Mouse (Mus musculus) macrophage (primary cell): ENCODE measurements around the gene Ccdc87. TPM values are rescaled to one million over a fixed set of nuclear protein-coding genes. Genes with fewer than 3 reads are reported as not detected.
"Not testable (repeated sequence)": the region's sequence is repeated elsewhere in the genome, so short reads cannot be mapped to it uniquely, and the experiment has no call there.

ENCODE experiments used
- H3K27ac ChIP-seq: fragments of 350-480 bp; formaldehyde crosslinking; 2 replicates; pipeline ENCODE4 v1.9.0; 2021
- H3K36me3 ChIP-seq: fragments of 350-480 bp; formaldehyde crosslinking; 2 replicates; pipeline ENCODE4 v1.9.0; 2021; ENCODE audit errors: inconsistent target
- H3K4me3 ChIP-seq: fragments of 350-480 bp; formaldehyde crosslinking; 2 replicates; pipeline ENCODE4 v1.9.0; 2021; ENCODE audit errors: inconsistent target
- H3K79me2 ChIP-seq: fragments of 350-480 bp; formaldehyde crosslinking; 2 replicates; pipeline ENCODE4 v1.9.0; 2021; ENCODE audit errors: inconsistent target
- WGBS: methylation state at CpG from one replicate; pipeline ENCODE4 v1.1.7; 2026; ENCODE audit warnings: inconsistent platforms; ENCODE audit not compliant: missing documents; 5-methylcytosine and 5-hydroxymethylcytosine counted together
- polyA plus RNA-seq: library from polyadenylated mRNA; stranded (reverse); fragments of 250-400 nt; gene quantifications from 3 replicates; pipeline ENCODE4 v1.2.4, GENCODE M21; 2018; ENCODE audit warnings: inconsistent platforms
- total RNA-seq, 78 experiments: library from RNA; depleted of rRNA; stranded (reverse); fragments of 250-400 nt; gene quantifications; 1 replicate in 9 of 78; 2 replicates in 24 of 78; 3 replicates in 43 of 78; 4 replicates in 2 of 78; pipeline ENCODE4 v1.2.4; 2018; ENCODE audit warnings: inconsistent platforms in 56 of 78

Gene Ccdc87
- total RNA-seq (2018; cell fraction: chromatin; rRNA removed), result under 1 TPM in 1 of 26 experiments, not detected in 25; 0.23 TPM
- under 1 TPM in 19 of 26 experiments, not detected in 7; 0.04 to 0.13 (median 0.09) TPM for total RNA-seq (2018; cell fraction: cytosol; rRNA removed)
- total RNA-seq (2018; cell fraction: nucleus; rRNA removed), result under 1 TPM in 2 of 26 experiments, not detected in 24; 0.17 to 0.32 TPM
- polyA plus RNA-seq, result 0.07 to 0.10 TPM in 2 of 3 replicates, not detected in the other

DNA sequence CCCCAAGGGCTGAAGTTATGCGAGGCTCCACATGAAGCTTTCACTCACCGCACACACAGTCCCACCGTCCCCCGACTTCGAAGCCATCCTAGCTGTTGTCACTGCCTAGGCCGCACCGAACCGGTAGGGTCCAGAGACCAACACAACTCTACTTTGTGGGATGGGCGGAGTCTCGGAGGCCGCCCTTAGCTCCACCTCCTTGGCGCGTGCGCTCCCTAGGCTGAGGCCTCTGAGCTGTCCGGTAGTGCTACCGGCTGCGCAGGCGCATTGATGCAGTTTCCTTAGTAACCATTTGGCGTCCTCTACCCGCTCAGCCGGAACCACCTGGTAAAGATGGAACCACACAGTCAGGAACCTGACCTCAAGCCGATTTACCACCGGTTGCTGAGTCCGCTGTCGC, at the start of gene Ccdc87, which contains the start of gene Ccs:
Gene Ccdc87 (plus strand): TSS at position 218 of the 400 bp plus-strand sequence.
Gene Ccs (minus strand): TSS at position 184 of the 400 bp plus-strand sequence.
- H3K4me3 ChIP-seq, result peak within 1 kb of the TSS; percentile 85
- under 1% methylated on average over 25 of the region's 25 CpGs for WGBS
- peaks cover 7% of the 10 kb centered on the region; the same call in 1 of the 2 replicates for H3K79me2 ChIP-seq
- H3K36me3 ChIP-seq, result no peaks in the 10 kb centered on the region
- no peak within 1 kb of the TSS for H3K27ac ChIP-seq

DNA sequence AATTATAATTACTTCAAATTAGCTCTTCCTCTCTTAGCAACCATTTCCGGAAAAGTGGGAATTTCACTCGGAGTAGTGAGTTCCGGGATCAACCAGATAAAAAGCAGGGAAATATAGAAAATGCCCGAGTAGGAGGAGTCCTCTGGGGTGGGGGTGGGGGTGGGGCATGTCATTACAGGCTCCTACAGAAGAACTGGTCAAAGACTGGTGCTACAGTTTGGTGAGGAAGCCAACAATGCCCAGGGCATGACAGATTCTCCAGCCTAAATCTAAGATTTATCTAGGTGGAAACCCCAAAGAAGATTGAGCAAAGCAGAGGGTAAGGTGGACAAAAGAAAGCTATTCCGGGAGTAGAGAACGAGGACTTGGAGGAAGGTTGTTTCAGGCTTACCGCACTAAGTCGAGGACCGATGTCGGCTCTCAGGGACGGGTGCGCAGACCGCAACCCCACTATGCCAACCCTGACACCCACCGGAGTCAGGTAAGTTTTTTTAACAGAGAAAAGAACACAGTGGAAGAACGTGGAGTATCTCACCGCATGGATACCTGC, 45.8 kb upstream of the Ccdc87 start:
- H3K36me3 ChIP-seq, result peaks cover 16% of the 10 kb centered on the region
- H3K4me3 ChIP-seq, result peak overlapping the region; percentile 89
- peak overlapping the region; percentile 59 for H3K27ac ChIP-seq
- WGBS, result 1% methylated on average over 16 of the region's 16 CpGs
- H3K79me2 ChIP-seq, result peaks cover 94% of the 10 kb centered on the region

DNA sequence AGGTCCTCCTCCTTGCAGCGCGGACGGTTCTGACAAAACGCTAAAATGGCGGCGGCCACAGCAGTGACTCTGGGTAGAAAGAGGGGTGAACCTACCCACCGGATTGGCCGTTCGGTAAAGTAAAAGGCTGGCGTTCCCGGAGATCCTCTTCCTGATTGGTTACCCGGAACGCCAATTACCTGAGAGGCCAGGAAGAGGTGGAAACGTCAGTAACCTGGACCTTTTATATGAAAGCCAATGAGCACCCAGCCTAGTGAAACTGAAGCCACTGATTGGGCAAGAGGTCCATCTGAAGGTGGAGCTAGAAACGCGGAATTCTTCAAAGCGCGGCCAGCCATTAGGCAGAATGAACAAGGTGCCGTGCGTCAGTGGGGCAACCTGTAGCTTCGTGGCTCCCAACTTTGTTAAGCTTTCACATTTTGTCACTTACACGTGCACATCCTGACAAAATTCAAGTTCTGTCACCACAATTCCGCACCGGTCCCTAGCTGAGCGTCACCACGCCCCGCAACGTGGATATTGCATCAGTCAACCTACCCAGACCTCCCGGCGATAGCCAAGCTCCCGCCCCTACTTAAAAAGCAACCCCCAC, 45.2 kb upstream of the Ccdc87 start, which contains the start of gene Rbm4:
Gene Rbm4 (minus strand): TSS at position 71 of the 592 bp plus-strand sequence.
- WGBS, result 2% methylated on average over 31 of the region's 31 CpGs
- Histone ChIP-seq H3K79me2 (peaks cover 94% of the 10 kb centered on the region), H3K36me3 (peaks cover 16% of the 10 kb centered on the region), H3K27ac (peak within 1 kb of the TSS; percentile 59), H3K4me3 (peak within 1 kb of the TSS; percentile 89)

- no CpG with 5 or more reads among the region's 1 CpGs for WGBS
- peaks cover 94% of the 10 kb centered on the region for H3K79me2 ChIP-seq
- peaks cover 33% of the 10 kb centered on the region for H3K36me3 ChIP-seq
- no peak overlapping the region for H3K4me3 ChIP-seq
- H3K27ac ChIP-seq, result no peak overlapping the region
Observed at GRCm38 (mm10) chr19:4795929-4796328, 43.2 kb upstream of the Ccdc87 start.

DNA sequence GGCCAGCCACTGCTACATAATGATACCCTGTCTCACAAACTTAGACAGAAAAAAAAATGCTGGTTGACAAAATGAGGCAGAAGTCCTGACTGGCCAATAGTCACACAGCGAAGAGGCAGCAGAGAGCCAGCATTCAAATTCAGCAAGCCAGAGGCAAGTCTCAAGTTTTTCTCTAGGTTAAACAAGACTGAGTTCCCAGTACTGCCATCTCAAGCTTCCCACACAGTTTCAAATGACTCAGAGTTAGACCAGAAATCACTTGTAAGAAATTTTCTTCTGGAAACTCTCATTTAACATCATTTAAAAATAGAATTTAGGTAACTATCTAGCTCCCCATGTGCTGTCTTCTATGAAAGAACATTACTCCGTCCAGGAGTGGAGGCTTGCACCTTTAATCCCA, 41.3 kb upstream of the Ccdc87 start:
- 100% methylated on average over 2 of the region's 2 CpGs for WGBS
- H3K27ac ChIP-seq, result no peak overlapping the region
- no peak overlapping the region for H3K4me3 ChIP-seq
- H3K79me2 ChIP-seq, result peaks cover 95% of the 10 kb centered on the region
- peaks cover 33% of the 10 kb centered on the region for H3K36me3 ChIP-seq

GRCm38 (mm10) chr19:4799083-4799482, 40.1 kb upstream of the Ccdc87 start:
- Histone ChIP-seq H3K79me2 (peaks cover 100% of the 10 kb centered on the region), H3K36me3 (peaks cover 44% of the 10 kb centered on the region), H3K4me3 (no peak overlapping the region), H3K27ac (no peak overlapping the region)
- WGBS, result 94% methylated on average over 5 of the region's 5 CpGs

DNA sequence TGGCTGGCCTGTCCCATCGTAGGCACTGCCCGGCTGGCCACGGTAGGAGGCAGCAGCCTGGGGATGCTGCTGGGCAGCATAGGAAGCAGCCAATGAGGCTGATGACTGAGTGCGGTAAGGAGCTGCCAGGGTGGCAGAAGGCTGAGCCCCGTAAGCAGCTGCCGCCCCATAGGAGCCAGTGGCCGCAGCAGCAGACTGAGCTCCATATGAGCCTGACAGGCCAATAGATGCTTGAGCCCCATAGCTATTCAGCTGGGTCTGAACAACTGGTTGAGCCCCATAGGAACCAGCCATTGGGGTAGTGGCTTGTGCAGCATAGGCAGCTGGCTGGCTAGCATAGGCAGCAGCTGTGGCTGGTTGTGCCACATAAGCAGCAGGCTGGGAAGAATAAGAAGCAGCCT, 36.5 kb upstream of the Ccdc87 start:
- WGBS, result 95% methylated on average over 7 of the region's 7 CpGs
- Histone ChIP-seq H3K4me3 (no peak overlapping the region), H3K36me3 (peaks cover 44% of the 10 kb centered on the region), H3K27ac (no peak overlapping the region), H3K79me2 (peaks cover 100% of the 10 kb centered on the region)

DNA sequence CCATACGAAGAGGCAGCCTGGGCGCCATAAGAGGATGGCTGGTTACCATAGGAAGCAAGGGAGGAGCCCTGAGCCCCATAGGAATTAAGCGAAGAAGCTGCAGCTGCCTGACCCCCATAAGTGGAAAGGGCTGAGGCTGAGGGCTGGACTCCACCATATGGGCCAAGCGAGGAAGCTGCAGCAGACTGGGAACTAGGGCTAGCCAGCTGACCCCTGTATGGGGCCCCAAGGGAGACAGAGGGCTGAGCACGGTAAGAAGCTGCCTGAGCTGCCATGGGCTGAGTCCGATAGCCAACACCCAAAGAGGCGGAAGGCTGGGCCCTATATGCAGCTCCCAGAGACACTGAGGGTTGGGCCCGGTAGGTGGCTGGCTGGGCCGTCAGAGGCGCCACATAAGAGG, 35.9 kb upstream of the Ccdc87 start:
- Histone ChIP-seq H3K79me2 (peaks cover 100% of the 10 kb centered on the region), H3K4me3 (no peak overlapping the region), H3K36me3 (peaks cover 44% of the 10 kb centered on the region), H3K27ac (no peak overlapping the region)
- WGBS, result 91% methylated on average over 10 of the region's 10 CpGs

- Histone ChIP-seq H3K27ac (peak overlapping the region; percentile 75), H3K79me2 (peaks cover 57% of the 10 kb centered on the region), H3K36me3 (no peaks in the 10 kb centered on the region), H3K4me3 (peak overlapping the region; percentile 95)
- under 1% methylated on average over 14 of the region's 14 CpGs for WGBS
Observed at GRCm38 (mm10) chr19:4810309-4810708, 28.9 kb upstream of the Ccdc87 start.

GRCm38 (mm10) chr19:4810746-4811062, 28.5 kb upstream of the Ccdc87 start:
- WGBS, result 1% methylated on average over 17 of the region's 17 CpGs
- Histone ChIP-seq H3K36me3 (no peaks in the 10 kb centered on the region), H3K4me3 (peak overlapping the region; percentile 95), H3K27ac (peak overlapping the region; percentile 75), H3K79me2 (peaks cover 53% of the 10 kb centered on the region)

DNA sequence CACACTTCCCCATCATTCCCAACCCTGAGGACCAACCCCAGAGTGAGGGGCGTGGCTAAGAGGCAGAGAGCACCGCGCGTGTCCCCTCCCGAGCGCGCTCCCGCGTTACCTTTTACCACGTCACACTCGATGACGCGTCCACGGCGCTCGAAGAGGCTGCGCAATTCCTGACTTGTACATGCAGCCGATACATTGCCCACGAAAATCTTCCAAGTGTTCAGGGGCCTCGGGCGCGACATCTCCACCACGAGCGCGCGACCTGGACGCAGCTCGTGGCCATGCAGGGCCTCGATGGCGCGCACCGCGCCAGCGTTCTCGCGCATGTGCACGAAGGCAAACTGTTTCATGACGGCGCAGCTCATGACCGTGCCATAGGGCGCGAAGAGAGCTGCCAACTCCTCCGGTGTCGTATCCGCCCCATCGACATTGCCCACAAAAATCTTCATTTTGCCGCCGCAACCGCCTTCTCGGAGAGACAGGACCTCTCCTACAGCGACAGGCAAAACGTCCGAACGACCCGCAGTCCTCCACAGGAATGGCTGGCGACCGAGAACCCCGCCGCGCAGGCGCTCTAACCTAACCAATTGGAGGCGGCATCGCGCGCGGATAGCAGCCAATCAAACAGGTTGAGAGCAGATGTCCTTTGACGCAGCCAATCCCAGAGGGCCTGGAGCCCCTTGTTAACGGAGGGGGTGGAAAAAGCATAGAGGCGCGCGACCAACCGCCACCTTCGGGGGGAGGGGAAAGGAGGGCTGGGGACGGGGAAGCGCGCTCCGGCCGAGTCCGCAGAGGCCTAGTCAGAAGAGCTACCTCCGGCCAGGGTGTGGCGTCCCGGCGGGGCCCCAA, 27.9 kb upstream of the Ccdc87 start, which contains the start of the genes Gm21992 and Rbm14:
Gene Gm21992 (minus strand): TSS at position 550 of the 846 bp plus-strand sequence.
Gene Rbm14 (minus strand): TSS at position 572 of the 846 bp plus-strand sequence.
- under 1% methylated on average over 83 of the region's 83 CpGs for WGBS
- peak within 1 kb of the TSS; percentile 95 for H3K4me3 ChIP-seq
- H3K27ac ChIP-seq, result peak within 1 kb of the TSS; percentile 75
- H3K36me3 ChIP-seq, result no peaks in the 10 kb centered on the region
- peaks cover 47% of the 10 kb centered on the region for H3K79me2 ChIP-seq

GRCm38 (mm10) chr19:4811909-4812242, 27.3 kb upstream of the Ccdc87 start:
- no peaks in the 10 kb centered on the region for H3K36me3 ChIP-seq
- 1% methylated on average over 12 of the region's 12 CpGs for WGBS

DNA sequence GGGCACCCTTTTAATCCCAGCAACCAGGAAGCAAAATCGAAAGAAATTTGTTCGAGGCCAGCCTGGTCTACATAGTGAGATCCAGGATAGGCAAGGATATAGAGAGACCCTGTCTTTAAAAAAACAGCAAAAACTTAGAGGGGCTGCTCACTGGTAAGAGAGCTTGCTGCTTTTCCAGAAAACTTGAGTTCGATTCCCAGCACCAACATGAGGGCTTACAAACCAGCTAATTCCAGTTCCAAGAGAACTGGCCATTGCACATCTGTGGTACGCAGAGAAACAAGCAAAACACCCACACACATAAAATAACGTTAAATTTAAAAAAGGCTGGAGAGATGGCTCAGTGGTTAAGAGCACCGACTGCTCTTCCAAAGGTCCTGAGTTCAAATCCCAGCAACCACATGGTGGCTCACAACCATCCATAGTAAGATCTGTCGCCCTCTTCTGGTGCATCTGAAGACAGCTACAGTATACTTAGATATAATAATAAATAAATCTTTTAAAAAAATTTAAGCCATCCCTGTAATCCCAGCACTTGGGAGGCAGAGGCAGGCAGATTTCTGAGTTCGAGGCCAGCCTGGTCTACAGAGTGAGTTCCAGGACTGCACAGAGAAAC, 26.7 kb upstream of the Ccdc87 start:
- Histone ChIP-seq H3K79me2 (peaks cover 36% of the 10 kb centered on the region), H3K4me3 (peak overlapping the region; percentile 95), H3K27ac (peak overlapping the region; percentile 70)
- WGBS, result 73% methylated on average over 8 of the region's 8 CpGs
- not testable (repeated sequence) for H3K36me3 ChIP-seq

More at GRCm38 (mm10) chr19:4811909-4812242, 27.3 kb upstream of the Ccdc87 start:
- Histone ChIP-seq H3K27ac (peak overlapping the region; percentile 70), H3K79me2 (peaks cover 41% of the 10 kb centered on the region), H3K4me3 (peak overlapping the region; percentile 95)

DNA sequence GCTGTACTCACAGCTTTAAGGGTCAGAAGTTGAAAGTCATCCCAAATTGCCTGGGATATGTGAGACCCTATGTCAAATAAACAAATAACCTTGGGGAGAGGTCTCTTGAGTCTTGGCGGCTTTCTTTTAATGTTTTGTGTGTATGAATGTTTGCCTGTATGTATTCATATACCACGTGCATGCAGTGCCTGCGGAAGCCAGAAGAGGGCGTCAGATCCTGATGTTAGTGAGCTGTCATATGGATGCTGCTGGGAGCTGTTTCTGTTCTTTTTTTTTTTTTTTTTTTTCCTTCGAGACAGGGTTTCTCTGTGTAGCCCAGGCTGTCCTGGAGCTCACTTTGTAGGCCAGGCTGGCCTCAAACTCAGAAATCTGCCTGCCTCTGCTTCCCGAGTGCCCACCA, 26.2 kb upstream of the Ccdc87 start:
- Histone ChIP-seq H3K4me3 (no peak overlapping the region), H3K27ac (no peak overlapping the region), H3K79me2 (peaks cover 30% of the 10 kb centered on the region), H3K36me3 (no peaks in the 10 kb centered on the region)
- WGBS, result 93% methylated on average over 5 of the region's 6 CpGs
